ENCODE assay signal across 24 mouse cellular contexts in genomic region chr12:71285399-71285798, GRCm38 (mm10). TPM values are rescaled to one million over a fixed set of nuclear protein-coding genes. Genes with fewer than 3 reads are reported as not detected.
DNase-seq lines count a peak whose midpoint lies in the region; ATAC-seq and TF ChIP-seq lines count a peak whose summit lies in the region.
"Had no signal": no experiment of that assay in that cellular context is flagged by ENCODE, and none has a peak within 500 bp of the region (broad histone marks: within the 10 kb centered on the region; RNA-seq: fewer than 3 reads in every experiment).

No protein-coding gene starts in this region.

- peaks cover 4% of the 10 kb centered on the region for H3K27me3 ChIP-seq in heart, embryonic 13.5 days (replicated peaks)
- no peaks in the 10 kb centered on the region for H3K27me3 ChIP-seq in CH12.LX (replicated peaks)
- H3K27me3 ChIP-seq in cerebellum, adult 2 months (ENCODE audit: control insufficient read depth, insufficient read depth, low read length): no peaks in the 10 kb centered on the region
- H3K27me3 ChIP-seq: Patski had no signal

- TF ChIP-seq EP300 in CH12.LX (IDR thresholded peaks at IDR 0.05; ENCODE audit: low read length): no peak

- peaks cover 14% of the 10 kb centered on the region for H3K79me2 ChIP-seq in CH12.LX (replicated peaks; ENCODE audit: control insufficient read depth, extremely low read depth, insufficient read depth, poor library complexity, severe bottlenecking)

- dilution Hi-C loops in CH12.LX (cut with MboI; ENCODE audit: extremely low pct_ligation_motif_present, extremely low pct_unique_long_range_greater_than_20kb, low sequenced_read_pairs): no loop called here

- H3K9me3 ChIP-seq in heart, embryonic 13.5 days: peaks cover 11% of the 10 kb centered on the region; the same call in 1 of the 2 replicates
- peaks cover 11% of the 10 kb centered on the region for H3K9me3 ChIP-seq in CH12.LX (replicated peaks; ENCODE audit: low read length)
- H3K9me3 ChIP-seq: G1E had no signal

- no peak for TF ChIP-seq CTCF in CH12.LX (conservative IDR thresholded peaks at IDR 0.05 in 1 of 2, IDR thresholded peaks at IDR 0.05 in 1 of 2; ENCODE audit: low read depth in 2 of 2, low read length in 2 of 2)
- TF ChIP-seq CTCF in cerebellum, adult 2 months (IDR thresholded peaks at IDR 0.05; ENCODE audit: borderline replicate concordance, insufficient read depth, low read depth, low read length): no peak

- no peaks in the 10 kb centered on the region for H3K4me1 ChIP-seq in heart, embryonic 13.5 days
- peaks cover 7 to 40% of the 10 kb centered on the region in 2 experiments; a peak in 3 of 4 replicates for H3K4me1 ChIP-seq in CH12.LX (ENCODE audit: control insufficient read depth in 1 of 2, insufficient read depth in 2 of 2)
- H3K4me1 ChIP-seq in cerebellum, adult 2 months (ENCODE audit: control insufficient read depth, insufficient read depth, low read length): no peaks in the 10 kb centered on the region

- no peaks in the 10 kb centered on the region for H3K36me3 ChIP-seq in heart, embryonic 13.5 days
- H3K36me3 ChIP-seq in CH12.LX (replicated peaks in 1 of 2; ENCODE audit: control insufficient read depth in 1 of 2, insufficient read depth in 1 of 2, low read length in 1 of 2): peaks cover 27 to 64% of the 10 kb centered on the region in 2 experiments
- H3K36me3 ChIP-seq: G1E had no signal

- 0 out of 2 replicates have a peak, but pooled peaks have one; percentile 5 for ATAC-seq in heart, embryonic 13.5 days (ENCODE audit: extremely low read depth, insufficient number of reproducible peaks, low FRiP score, low TSS enrichment)
- ATAC-seq: activated CD4-positive, CD25-positive, alpha-beta regulatory T cell, adult 4 months; CD4-positive, CD25-positive, alpha-beta regulatory T cell, adult 4 months; Patski had no signal

- H3K9ac ChIP-seq in heart, embryonic 13.5 days: no peak overlapping the region
- H3K9ac ChIP-seq in CH12.LX (ENCODE audit: insufficient read depth, low read depth): no peak overlapping the region

- no peak for TF ChIP-seq RAD21 in CH12.LX (IDR thresholded peaks at IDR 0.05; ENCODE audit: low read depth, low read length)

- in situ Hi-C loops in CH12.LX (cut with MboI; ENCODE audit: low pct_ligation_motif_present, low pct_unique_long_range_greater_than_20kb, low sequenced_read_pairs): no loop called here

- H3K4me3 ChIP-seq in heart, embryonic 13.5 days: no peak overlapping the region
- no peak overlapping the region for H3K4me3 ChIP-seq in CH12.LX (replicated peaks in 1 of 3; ENCODE audit: low read depth in 2 of 3, low read length in 2 of 3, poor library complexity in 1 of 3)
- no peak overlapping the region for H3K4me3 ChIP-seq in cerebellum, adult 2 months (replicated peaks; ENCODE audit: insufficient read depth, low read depth, low read length)

- no peak overlapping the region for H3K27ac ChIP-seq in heart, embryonic 13.5 days (replicated peaks)
- no peak overlapping the region for H3K27ac ChIP-seq in CH12.LX (ENCODE audit: insufficient read depth, low read depth)
- H3K27ac ChIP-seq in cerebellum, adult 2 months (ENCODE audit: insufficient read depth, low read length): no peak overlapping the region

- no peak for DNase-seq in heart, adult 9 months (ENCODE audit: low spot score in 2 of 2)
- DNase-seq in 416B (ENCODE audit: low read depth): peak; percentile 7
- DNase-seq in CH12.LX (ENCODE audit: extremely low read depth): peak; percentile 28
- DNase-seq in cerebellum, adult 2 months: no peak
- DNase-seq in adipocyte (ENCODE audit: low spot score): no peak
- DNase-seq: adrenal gland, adult 2 months; adrenal gland, adult 8-10 months; adrenal gland, postnatal 10 days; adrenal gland, postnatal 14 days; adrenal gland, postnatal 25 days; adrenal gland, postnatal 36 days; B cell, adult 2 months; cerebellum, adult 11 months; cerebellum, adult 11-12 months; cerebellum, adult 18-20 months; cerebellum, adult 8-10 months; cerebellum, adult 9-10 months; cerebellum, adult 9-11 months had no signal

- no peak overlapping the region for H3K4me2 ChIP-seq in heart, embryonic 13.5 days
- no peak overlapping the region for H3K4me2 ChIP-seq in CH12.LX (ENCODE audit: insufficient read depth, low read depth, poor library complexity, severe bottlenecking)

- no peak for TF ChIP-seq POLR2A in CH12.LX (IDR thresholded peaks at IDR 0.05; ENCODE audit: low read depth, low read length)
- no peak for TF ChIP-seq POLR2A in cerebellum, adult 2 months (IDR thresholded peaks at IDR 0.05; ENCODE audit: borderline replicate concordance, insufficient read depth, low read length)

TF ChIP-seq in CH12.LX, 34 proteins besides CTCF, POLR2A, EP300 and RAD21:
- TF ChIP-seq E2F4 (IDR thresholded peaks at IDR 0.05; ENCODE audit: insufficient replicate concordance, low read depth, low read length) (no peak), MEF2A (IDR thresholded peaks at IDR 0.05; ENCODE audit: borderline replicate concordance, low read depth, low read length) (no peak), ZC3H11A (IDR thresholded peaks at IDR 0.05; ENCODE audit: low read depth, low read length) (no peak), TCF12 (IDR thresholded peaks at IDR 0.05; ENCODE audit: low read depth, low read length) (no peak), USF1 (IDR thresholded peaks at IDR 0.05; ENCODE audit: low read depth, low read length) (no peak), JUN (IDR thresholded peaks at IDR 0.05; ENCODE audit: insufficient read depth, low read depth, low read length) (peak; percentile 78), SMC3 (IDR thresholded peaks at IDR 0.05; ENCODE audit: low read depth, low read length) (no peak), IRF4 (IDR thresholded peaks at IDR 0.05; ENCODE audit: low read depth, low read length) (peak; percentile 20; the same call in 1 of the 2 replicates), NELFE (IDR thresholded peaks at IDR 0.05; ENCODE audit: low read depth, low read length) (no peak), ETS1 (conservative IDR thresholded peaks at IDR 0.05; ENCODE audit: low read depth, low read length) (peak; percentile 36; the same call in 1 of the 2 replicates), MYC (IDR thresholded peaks at IDR 0.05; ENCODE audit: low read depth, low read length) (no peak), JUND (conservative IDR thresholded peaks at IDR 0.05; ENCODE audit: low read depth, low read length) (peak; percentile 55), UBTF (IDR thresholded peaks at IDR 0.05; ENCODE audit: low read depth, low read length) (no peak)

RNA-seq across cellular contexts. Expression of gene Dact1, which starts 24.3 kb away (rescaled TPM):
- polyA plus RNA-seq in heart, embryonic 13.5 days (2015; fragmentation: Nextera tagmentation; extraction: Ambion mirVana): 8.6 and 9.7 TPM in 2 replicates
- total RNA-seq in CH12.LX (2012; rRNA removed) (2.3 and 4.6 TPM in 2 replicates), CH12.LX (2014; rRNA removed) (2.5 and 2.7 TPM in 2 replicates)
- 3.3 and 3.7 TPM in 2 replicates for polyA plus RNA-seq in CH12.LX (2012; ENCODE audit: insufficient read length, low read depth)
- 17.0 and 18.7 TPM in 2 replicates for polyA plus RNA-seq in cerebellum, adult 2 months (2012; rRNA removed)
- total RNA-seq: MEL had no signal
- polyA plus RNA-seq: CD4-positive, CD25-positive, alpha-beta regulatory T cell, adult 4 months had no signal

Comparison
In these comparisons a context has a peak if more than half of its experiments do, and no peak if none do; other contexts are left out.
1. DNase-seq: peak in 416B (single experiment) and CH12.LX (single experiment); none in heart, adult 9 months (0 of 2), cerebellum, adult 2 months (0 of 2) and adipocyte (single experiment).